Mouse (Mus musculus) bone marrow macrophage, adult 2 months (primary cell): ENCODE measurements at regions not wholly inside any gene's neighbourhood (a gene's known extent, or its start where the extent isn't known, plus 50 kb on each side); places are given as distances from the start of the nearest gene placed in this dataset.

Experiments
- H3K27ac ChIP-seq: 2 replicates; pipeline ENCODE4 v1.5.1; 2012; ENCODE audit warnings: low read depth, low read length; ENCODE audit not compliant: insufficient read depth
- H3K4me1 ChIP-seq: 2 replicates; pipeline ENCODE4 v1.6.1; 2012; ENCODE audit warnings: low read length; ENCODE audit not compliant: control insufficient read depth, insufficient read depth
- H3K4me3 ChIP-seq: 2 replicates; pipeline ENCODE4 v1.5.1; 2012; ENCODE audit warnings: mild to moderate bottlenecking, low read length, moderate library complexity; ENCODE audit not compliant: insufficient read depth
- CTCF ChIP-seq: IDR thresholded peaks from 2 replicates; pipeline ENCODE4 v1.5.1; 2012; ENCODE audit warnings: low read depth, mild to moderate bottlenecking, low read length, moderate library complexity
- POLR2A ChIP-seq: IDR thresholded peaks from 2 replicates; pipeline ENCODE4 v1.6.1; 2012; ENCODE audit warnings: mild to moderate bottlenecking, low read depth, low read length, borderline replicate concordance

DNA sequence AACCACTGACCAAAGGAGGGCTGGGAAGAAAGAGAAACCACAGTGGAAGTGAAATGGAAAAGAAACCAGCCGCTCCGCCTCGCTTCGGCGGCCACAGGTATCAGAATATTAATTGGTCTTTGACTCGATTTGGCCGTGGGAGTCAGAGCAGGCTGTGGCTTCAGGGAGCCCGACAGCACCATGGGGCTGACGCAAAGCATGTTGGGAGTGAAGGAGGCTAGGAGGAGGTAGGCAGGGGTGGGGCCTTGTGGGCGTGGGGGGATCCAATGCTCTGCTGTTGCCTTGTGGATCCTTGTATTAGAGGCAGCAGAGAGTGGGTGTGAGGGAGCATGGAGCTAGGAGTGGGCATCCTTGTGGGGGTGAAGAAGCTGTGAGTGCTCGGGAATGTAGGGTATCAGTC lies 69.0 kb upstream of the Runx3 start:
- Histone ChIP-seq H3K27ac (no peak overlapping the region), H3K4me1 (peaks cover 8% of the 10 kb centered on the region), H3K4me3 (no peak overlapping the region)
- TF ChIP-seq CTCF (no peak), POLR2A (no peak)

- no peak overlapping the region for H3K27ac ChIP-seq
- H3K4me1 ChIP-seq = peaks cover 8% of the 10 kb centered on the region
- no peak for TF ChIP-seq POLR2A
- no peak for TF ChIP-seq CTCF
- H3K4me3 ChIP-seq = no peak overlapping the region
These were observed 66.9 kb upstream of the Runx3 start for GRCm38 (mm10) chr4:135053585-135053984.

DNA sequence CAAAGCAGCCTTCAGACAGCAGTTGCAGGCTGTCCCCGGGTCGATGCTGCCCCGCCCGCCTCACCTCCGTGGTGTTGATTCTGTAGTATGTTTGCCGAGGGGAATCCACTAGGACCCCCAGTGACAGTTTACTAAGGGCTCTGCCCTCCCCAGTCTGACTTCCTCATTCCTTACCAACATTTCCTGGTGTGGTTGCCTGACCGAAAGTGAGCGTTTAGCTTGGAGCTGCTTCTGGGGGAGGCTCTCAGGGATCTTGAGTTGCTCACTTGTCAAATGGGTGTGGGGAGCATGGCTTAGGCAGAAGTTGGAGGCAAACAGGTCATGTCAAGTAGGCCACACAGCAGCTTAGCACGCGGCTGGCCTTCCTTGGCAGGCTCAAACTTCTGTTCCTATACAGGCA lies 66.1 kb upstream of the Runx3 start:
- Histone ChIP-seq H3K4me3 (no peak overlapping the region), H3K4me1 (peaks cover 8% of the 10 kb centered on the region), H3K27ac (no peak overlapping the region)
- no peak for TF ChIP-seq CTCF
- no peak for TF ChIP-seq POLR2A

- peaks cover 8% of the 10 kb centered on the region for H3K4me1 ChIP-seq
These were observed 64.1 kb upstream of the Runx3 start for GRCm38 (mm10) chr4:135056371-135056770.

GRCm38 (mm10) chr4:135057286-135057685 lies 63.2 kb upstream of the Runx3 start:
- H3K4me1 ChIP-seq = peaks cover 8% of the 10 kb centered on the region
- no peak for TF ChIP-seq POLR2A
- no peak for TF ChIP-seq CTCF
- H3K4me3 ChIP-seq = no peak overlapping the region
- no peak overlapping the region for H3K27ac ChIP-seq

More at GRCm38 (mm10) chr4:135056371-135056770, 64.1 kb upstream of the Runx3 start:
- Histone ChIP-seq H3K4me3 (no peak overlapping the region), H3K27ac (no peak overlapping the region)
- TF ChIP-seq CTCF (no peak), POLR2A (no peak)

GRCm38 (mm10) chr4:135058895-135059294 lies 61.6 kb upstream of the Runx3 start:
- no peak overlapping the region for H3K4me3 ChIP-seq
- no peak overlapping the region for H3K27ac ChIP-seq
- H3K4me1 ChIP-seq = peaks cover 7% of the 10 kb centered on the region
- no peak for TF ChIP-seq POLR2A
- no peak for TF ChIP-seq CTCF

- TF ChIP-seq POLR2A (no peak), CTCF (no peak)
- Histone ChIP-seq H3K4me3 (no peak overlapping the region), H3K27ac (no peak overlapping the region), H3K4me1 (no peaks in the 10 kb centered on the region)
These were observed 59.3 kb upstream of the Runx3 start for GRCm38 (mm10) chr4:135061030-135061743.

DNA sequence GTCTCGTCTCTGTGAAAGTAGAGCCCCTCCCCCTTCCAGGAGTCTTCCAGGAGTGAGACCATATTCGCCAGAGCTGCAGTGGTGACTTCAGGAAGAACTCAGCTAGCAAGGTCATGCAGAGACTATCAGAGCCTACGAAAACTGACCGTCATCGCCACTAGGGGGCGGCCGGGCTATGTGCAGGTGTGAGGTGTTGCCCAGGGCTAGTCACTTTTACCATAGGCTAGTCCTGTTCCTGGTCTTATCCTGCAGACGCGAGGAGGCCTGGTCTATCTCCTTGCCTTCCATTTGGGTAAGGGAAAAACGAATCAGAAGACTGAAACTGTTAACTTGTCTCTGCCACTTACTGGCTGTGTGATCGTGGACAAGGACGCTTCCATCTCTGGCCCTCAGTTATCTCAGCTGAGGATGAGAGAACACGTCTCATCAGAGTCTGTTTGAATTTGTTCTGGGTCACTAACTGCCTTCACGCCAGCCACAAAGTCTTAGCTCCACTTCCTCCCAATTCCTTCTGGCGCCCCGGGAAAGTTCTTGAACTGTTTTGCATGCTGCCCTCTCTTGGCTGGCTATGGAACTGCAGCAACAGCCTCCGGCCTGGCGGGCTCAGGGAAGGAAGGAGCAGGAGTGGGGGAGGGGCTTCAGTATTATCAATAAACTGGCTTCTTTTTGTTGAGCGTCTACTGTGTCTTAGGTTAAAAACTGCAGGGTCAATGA lies 53.5 kb upstream of the Runx3 start:
- H3K4me1 ChIP-seq = peaks cover 8% of the 10 kb centered on the region
- TF ChIP-seq POLR2A (no peak), CTCF (peak; percentile 87)
- no peak overlapping the region for H3K27ac ChIP-seq
- H3K4me3 ChIP-seq = no peak overlapping the region

DNA sequence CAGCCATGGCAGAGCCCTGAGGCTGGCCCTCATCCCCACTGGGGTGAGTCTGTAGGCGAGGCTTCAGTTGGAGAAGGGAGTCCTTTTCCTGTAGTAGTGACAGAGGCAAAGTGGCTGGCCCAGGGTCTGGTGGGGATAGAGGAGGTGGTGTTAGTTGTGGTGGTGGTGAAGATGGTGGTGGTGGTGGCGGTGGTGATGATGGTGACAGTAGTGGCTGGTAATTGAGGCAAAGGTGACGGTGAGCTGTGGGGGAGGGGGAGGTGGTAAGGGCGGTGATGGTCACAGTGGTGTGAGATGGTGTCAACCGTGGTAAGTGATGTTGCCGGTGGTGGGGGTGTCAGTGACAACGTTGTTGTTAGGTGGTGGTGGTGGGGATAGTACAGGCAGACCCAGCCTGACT lies 52.6 kb upstream of the Runx3 start:
- peaks cover 8% of the 10 kb centered on the region for H3K4me1 ChIP-seq
- no peak for TF ChIP-seq POLR2A
- TF ChIP-seq CTCF = no peak
- H3K4me3 ChIP-seq = no peak overlapping the region
- H3K27ac ChIP-seq = no peak overlapping the region

DNA sequence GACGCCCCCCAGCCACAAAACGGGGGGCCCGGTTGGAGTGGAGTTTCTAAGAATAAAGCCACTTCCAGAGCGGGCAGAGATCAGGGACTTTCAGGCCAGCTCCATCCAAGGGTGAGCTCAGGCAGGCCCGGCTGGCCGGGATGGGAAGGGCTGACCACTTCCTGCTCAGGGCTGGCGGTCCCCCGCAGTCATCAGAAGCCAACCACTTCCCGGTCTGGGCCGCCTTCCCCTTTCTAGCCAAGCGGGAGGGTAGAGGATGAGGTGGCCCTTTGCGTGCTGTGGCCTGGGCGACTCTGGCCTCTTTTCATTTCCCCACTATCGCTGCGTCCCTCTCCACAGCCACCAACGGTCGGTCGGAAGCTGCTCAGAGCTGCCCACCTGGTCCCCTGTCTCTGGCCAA lies 50.6 kb upstream of the Runx3 start:
- peaks cover 8% of the 10 kb centered on the region for H3K4me1 ChIP-seq

More for the DNA sequence above, 50.6 kb upstream of the Runx3 start:
- TF ChIP-seq CTCF (no peak), POLR2A (no peak)
- H3K4me3 ChIP-seq = no peak overlapping the region
- H3K27ac ChIP-seq = no peak overlapping the region
